Mouse (Mus musculus) liver (tissue): ENCODE data around the gene Wnt7a.

Source experiments
- DNase-seq: peaks from one replicate; pipeline ENCODE4 v3.0.0-alpha.2; 2020; ENCODE audit warnings: mixed read lengths

Wnt7a gene

GRCm38 (mm10) chr6:91339612-91340246 is 71.4 kb downstream of the Wnt7a start:
- no peak for DNase-seq

DNA sequence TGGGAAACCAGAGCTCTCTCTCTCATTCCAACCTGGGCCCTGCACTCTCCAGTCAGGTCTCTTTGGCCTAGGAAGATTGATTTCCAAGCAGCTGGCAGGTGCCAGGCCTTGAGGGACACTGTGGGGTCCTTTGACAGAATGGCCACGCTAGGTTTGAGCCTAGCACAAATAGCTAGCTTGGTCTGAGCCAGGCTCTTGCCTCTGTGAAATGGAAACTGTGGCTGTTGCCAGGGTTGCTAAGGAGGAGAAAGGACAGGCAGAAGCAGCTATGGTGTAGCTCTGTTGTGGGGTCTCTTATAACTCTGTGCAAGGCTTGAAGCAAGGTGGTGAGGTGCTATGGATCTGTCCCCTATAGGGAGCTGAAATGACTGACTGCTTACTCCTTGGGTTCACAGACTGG is 75.7 kb downstream of the Wnt7a start:
- DNase-seq: no peak

DNA sequence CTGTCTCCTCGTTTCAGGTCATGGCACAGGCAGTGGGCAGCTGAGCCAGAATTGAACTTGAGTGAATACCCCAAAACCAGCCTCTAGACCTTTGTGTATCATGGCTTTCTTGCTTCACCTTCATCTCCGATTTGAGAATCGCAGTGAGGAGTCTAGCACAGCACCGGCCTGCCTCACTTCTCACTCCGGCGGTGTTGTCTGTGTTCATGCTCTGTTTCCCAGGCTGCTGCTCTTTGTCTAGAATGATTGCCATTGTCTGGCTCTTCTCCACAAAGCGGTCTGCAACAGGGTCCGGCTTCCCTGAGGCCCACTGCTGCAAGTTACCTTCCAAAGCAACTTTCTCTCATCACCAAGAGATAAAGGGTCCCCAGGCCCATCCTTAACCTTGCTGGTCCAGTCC is 79.3 kb downstream of the Wnt7a start:
- no peak for DNase-seq

DNA sequence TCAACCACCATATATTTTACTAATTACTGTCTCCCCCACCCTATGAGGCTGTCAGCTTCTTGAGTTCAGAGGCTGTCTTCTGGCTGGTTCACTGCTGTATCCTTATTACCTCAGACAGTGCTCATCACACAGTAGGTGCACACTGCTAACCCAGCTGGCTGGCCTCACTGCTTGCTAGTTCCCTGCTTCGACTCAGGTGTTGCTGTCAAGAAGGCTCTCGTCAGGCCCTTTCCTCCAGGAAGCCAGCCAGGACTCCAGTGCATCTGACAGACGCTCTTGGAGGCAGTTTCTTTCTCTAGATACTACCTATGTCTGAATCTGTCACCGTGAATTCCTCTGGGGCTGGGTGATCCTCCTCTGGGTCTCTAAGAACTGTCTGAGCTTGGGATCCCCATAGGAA is 85.6 kb downstream of the Wnt7a start:
- DNase-seq: no peak

DNA sequence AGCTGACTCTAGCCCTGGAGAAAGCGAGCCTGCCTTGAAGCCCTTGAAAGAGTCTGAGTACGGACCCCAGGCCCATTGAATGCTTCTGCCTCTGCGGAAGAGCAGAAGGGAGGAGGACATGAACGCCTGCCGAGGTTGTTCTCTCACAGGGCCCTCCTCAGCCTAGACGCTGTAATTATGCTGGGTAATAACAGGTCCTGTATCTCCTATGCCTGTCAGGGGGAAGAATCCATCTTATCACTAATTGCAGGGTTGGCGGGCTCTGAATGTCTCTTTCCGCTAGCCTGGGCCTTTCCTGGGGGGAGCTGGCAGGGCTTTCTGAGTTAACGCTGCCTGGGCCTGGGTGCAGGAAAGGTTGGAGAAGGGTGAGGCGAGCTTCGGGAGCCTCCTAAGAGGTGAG is 86.4 kb downstream of the Wnt7a start:
- DNase-seq: no peak

GRCm38 (mm10) chr6:91322001-91322772 is 89.0 kb downstream of the Wnt7a start:
- DNase-seq: no peak
